Mouse (Mus musculus): ENCODE measurements around the gene Pabpn1.

DNA sequence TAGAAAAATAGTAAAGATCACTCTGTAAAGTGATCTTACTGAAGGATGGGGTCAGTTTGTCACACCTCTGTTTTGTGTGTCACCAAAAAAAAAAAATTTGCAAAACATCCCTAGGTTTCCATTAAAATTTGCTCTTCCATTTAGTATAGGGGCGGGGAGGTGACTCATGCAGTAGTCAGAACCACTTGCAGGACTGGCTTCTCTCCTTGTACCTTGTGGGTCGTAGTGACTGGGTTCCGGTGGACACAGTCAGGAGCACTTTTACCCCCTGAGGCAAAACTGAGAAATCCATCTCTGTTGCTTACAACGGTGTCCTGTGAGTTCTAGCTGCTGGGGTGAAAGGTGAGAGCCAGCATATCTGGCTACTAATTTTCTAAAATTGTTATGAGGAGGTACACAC, 11.3 kb downstream of the Pabpn1 start:
- TF ChIP-seq POLR2A (IDR thresholded peaks at IDR 0.05; ENCODE audit: insufficient read depth, low read length) (no peak), CTCF (IDR thresholded peaks at IDR 0.05; ENCODE audit: low read depth, low read length) (no peak), EP300 (IDR thresholded peaks at IDR 0.05; ENCODE audit: insufficient read depth, low read depth, low read length) (no peak)

Data from ES-Bruce4 (cell line).